Mouse (Mus musculus) heart, adult 2 months (tissue): ENCODE measurements around the gene Wdr34.

Experiments used
- CTCF ChIP-seq: fragments of 200-600 bp; IDR thresholded peaks from 2 replicates; pipeline ENCODE4 v1.8.1; 2022; ENCODE audit warnings: antibody characterized with exemption, mild to moderate bottlenecking, moderate library complexity
- EP300 ChIP-seq: fragments of 200-500 bp; IDR thresholded peaks from 2 replicates; pipeline ENCODE4 v1.6.1; 2011; ENCODE audit warnings: low read depth, low read length, control low read depth; ENCODE audit not compliant: insufficient read depth

DNA sequence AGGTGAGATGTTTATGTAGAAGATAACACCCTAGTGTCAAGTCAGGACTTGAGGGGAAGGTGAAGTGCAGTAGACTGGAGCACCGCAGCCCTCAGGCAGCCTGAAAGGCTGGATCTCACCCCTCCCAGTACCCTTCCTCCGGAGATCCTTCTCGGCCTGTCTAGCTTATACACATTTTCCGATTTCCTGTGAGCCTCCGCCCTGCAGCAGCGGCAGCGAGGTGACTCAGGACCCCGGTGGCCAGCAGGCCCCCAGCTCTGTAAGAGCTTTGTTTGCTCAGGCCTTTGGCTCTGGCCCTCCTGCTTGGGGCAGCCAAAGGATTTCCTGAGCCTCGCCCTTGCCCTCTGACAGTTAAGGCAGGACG lies 29.6 kb upstream of the Wdr34 start:
- TF ChIP-seq CTCF (no peak), EP300 (0 out of 2 replicates have a peak, but pooled peaks have one; percentile 11)
